Comparison of ENCODE assay signal across 21 mouse cellular contexts in genomic region chr11:46365744-46366143, GRCm38 (mm10). TPM values are rescaled to one million over a fixed set of nuclear protein-coding genes. Genes with fewer than 3 reads are reported as not detected.
"Had no signal": no experiment of that assay in that cellular context is flagged by ENCODE, and none has a peak within 500 bp of the region (broad histone marks: within the 10 kb centered on the region; RNA-seq: fewer than 3 reads in every experiment).

No protein-coding gene starts in this region.

- H3K4me1 ChIP-seq: neural tube, embryonic 13.5 days; neural tube, embryonic 15.5 days; stomach, embryonic 15.5 days had no signal

- H3K4me3 ChIP-seq: neural tube, embryonic 13.5 days; neural tube, embryonic 15.5 days; stomach, embryonic 15.5 days had no signal

- H3K4me2 ChIP-seq: neural tube, embryonic 13.5 days; neural tube, embryonic 15.5 days; stomach, embryonic 15.5 days had no signal

- H3K36me3 ChIP-seq: neural tube, embryonic 13.5 days; neural tube, embryonic 15.5 days; stomach, embryonic 15.5 days had no signal

- H3K27ac ChIP-seq: neural tube, embryonic 13.5 days; neural tube, embryonic 15.5 days; stomach, embryonic 15.5 days; stomach, postnatal 0 days had no signal

- H3K27me3 ChIP-seq: neural tube, embryonic 13.5 days; neural tube, embryonic 15.5 days; stomach, embryonic 15.5 days had no signal

- DNase-seq: retina, postnatal 1 day; right cerebral cortex, adult 18-20 months; right cerebral cortex, postnatal 14 days; right cerebral cortex, postnatal 25 days; right cerebral cortex, postnatal 4 days; spleen, adult 18-20 months; thymus, adult 18-20 months; thymus, adult 2 months; thymus, postnatal 14 days; thymus, postnatal 25 days; thymus, postnatal 36 days; thymus, postnatal 4 days had no signal

- H3K9me3 ChIP-seq: neural tube, embryonic 13.5 days; neural tube, embryonic 15.5 days; stomach, embryonic 15.5 days had no signal

- H3K9ac ChIP-seq: neural tube, embryonic 13.5 days; neural tube, embryonic 15.5 days; stomach, embryonic 15.5 days had no signal

RNA-seq across cellular contexts. Expression of gene Itk, which starts 23.6 kb away (rescaled TPM):
- polyA plus RNA-seq: neural tube, embryonic 13.5 days; neural tube, embryonic 14.5 days; neural tube, embryonic 15.5 days had no signal

RNA-seq across cellular contexts. Expression of gene Fam71b, which starts 30.6 kb away (rescaled TPM):
- total RNA-seq: neutrophil, adult 5-6 weeks had no signal
- polyA plus RNA-seq: neural tube, embryonic 13.5 days; neural tube, embryonic 14.5 days; neural tube, embryonic 15.5 days; stomach, embryonic 14.5 days; stomach, embryonic 15.5 days; stomach, embryonic 16.5 days; stomach, postnatal 0 days; urinary bladder, adult 2 months had no signal
